Mouse (Mus musculus): ENCODE measurements around the gene Nat8f3.
"Not testable (repeated sequence)": the region's sequence is repeated elsewhere in the genome, so short reads cannot be mapped to it uniquely, and the experiment has no call there.

The Nat8f3 gene

GRCm38 (mm10) chr6:85765532-85765931 lies at the start of gene Nat8f3:
Nat8f3 (minus strand) TSS chr6:85765754.
- DNase-seq (ENCODE audit: inconsistent age in 2 of 2, low spot score in 1 of 2): peak; percentile 65 to 90

GRCm38 (mm10) chr6:85813339-85813738 lies 47.8 kb upstream of the Nat8f3 start:
- DNase-seq (ENCODE audit: inconsistent age in 2 of 2, low spot score in 1 of 2): peak in 1 of 2 experiments; percentile 18

DNA sequence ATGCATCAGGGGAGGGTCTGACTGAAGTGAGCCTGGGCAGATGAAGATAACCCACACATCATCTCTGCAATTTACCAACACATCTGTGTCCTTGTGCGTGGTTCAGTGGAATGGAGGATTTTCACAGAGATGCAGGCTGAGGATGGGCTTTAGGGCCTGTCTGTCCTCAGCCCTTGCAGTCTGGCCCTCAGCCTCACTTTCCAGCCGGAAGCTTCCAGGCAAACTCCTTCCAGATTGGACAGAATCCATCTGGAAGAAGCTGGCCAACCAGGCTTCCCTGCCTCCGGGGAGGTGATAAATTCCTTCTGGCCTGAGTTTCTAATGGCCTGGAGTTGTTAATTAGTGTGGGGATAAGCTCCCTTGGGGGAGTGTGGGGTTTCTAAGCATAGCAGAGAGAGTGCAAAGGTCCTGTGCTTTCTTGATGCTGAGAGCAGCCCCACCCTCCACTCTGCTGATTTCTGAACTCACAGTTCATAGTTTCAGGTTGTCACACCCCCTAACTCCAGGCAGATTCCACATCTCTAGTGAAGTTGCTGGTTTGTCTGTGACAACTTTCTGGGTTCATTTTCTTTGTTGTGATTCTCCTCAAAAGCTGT lies 45.5 kb upstream of the Nat8f3 start:
- DNase-seq (ENCODE audit: inconsistent age in 2 of 2, low spot score in 1 of 2): peak in 1 of 2 experiments; percentile 38

DNA sequence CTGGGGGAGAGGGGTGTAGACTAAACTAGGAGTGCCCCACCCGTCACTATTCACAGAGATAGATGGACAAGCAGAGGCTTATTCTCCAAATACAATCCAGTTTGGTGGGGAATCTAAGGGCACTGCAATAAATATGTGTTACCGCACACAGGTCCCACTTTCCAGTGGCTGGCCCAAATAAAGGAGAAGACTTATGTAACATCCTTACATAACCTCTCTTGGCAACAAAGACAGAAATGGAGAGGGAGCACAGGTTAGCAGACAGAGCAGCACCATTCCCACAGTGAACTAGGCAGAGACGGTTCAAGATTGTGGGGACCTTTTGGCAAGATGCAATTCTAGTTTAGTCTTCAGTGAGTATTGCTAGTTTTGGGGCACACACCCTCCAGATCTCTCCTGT lies 45.0 kb upstream of the Nat8f3 start:
- not testable (repeated sequence) for DNase-seq (ENCODE audit: inconsistent age in 2 of 2, low spot score in 1 of 2)

DNA sequence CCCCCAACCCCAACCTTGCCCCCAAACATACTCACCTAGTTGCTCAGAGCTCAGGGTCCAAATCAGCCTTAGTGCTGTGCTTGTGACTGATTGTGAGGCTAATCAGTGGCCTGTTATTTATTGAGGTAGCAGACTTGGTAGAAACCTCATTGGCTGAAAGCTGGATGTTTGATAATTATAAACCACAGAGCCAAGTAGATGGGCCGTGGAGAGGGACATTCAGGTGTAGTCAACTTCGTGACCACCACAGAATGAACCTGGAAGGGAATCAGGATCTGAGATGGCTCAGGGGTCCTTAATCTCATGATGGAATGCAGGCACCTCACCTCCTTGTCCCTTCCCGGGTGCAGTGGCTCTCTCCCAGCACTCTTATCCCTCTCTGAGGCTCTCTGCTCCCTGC lies 44.2 kb upstream of the Nat8f3 start:
- DNase-seq (ENCODE audit: inconsistent age in 2 of 2, low spot score in 1 of 2): not testable (repeated sequence)

DNA sequence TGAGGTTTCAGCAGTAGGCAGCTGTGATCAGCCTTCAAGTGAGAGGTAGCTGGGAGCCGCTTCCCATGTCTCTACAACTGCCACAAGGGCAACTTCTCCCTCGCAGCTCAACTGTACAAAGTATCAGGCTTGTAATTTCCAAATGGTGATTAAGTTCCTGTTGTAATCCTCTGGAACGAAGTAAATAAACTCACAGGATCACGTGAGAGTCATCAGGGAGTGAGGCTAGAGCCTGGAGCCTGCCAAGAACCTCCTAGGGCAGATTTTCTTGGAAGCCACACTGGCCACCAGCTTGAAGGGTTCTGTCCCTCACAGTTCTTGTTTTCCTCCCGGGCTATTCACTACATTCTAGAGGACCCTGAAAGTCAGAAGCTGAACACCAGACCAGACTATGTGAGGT lies 37.6 kb upstream of the Nat8f3 start:
- peak in 1 of 2 experiments; percentile 53 for DNase-seq (ENCODE audit: inconsistent age in 2 of 2, low spot score in 1 of 2)

DNA sequence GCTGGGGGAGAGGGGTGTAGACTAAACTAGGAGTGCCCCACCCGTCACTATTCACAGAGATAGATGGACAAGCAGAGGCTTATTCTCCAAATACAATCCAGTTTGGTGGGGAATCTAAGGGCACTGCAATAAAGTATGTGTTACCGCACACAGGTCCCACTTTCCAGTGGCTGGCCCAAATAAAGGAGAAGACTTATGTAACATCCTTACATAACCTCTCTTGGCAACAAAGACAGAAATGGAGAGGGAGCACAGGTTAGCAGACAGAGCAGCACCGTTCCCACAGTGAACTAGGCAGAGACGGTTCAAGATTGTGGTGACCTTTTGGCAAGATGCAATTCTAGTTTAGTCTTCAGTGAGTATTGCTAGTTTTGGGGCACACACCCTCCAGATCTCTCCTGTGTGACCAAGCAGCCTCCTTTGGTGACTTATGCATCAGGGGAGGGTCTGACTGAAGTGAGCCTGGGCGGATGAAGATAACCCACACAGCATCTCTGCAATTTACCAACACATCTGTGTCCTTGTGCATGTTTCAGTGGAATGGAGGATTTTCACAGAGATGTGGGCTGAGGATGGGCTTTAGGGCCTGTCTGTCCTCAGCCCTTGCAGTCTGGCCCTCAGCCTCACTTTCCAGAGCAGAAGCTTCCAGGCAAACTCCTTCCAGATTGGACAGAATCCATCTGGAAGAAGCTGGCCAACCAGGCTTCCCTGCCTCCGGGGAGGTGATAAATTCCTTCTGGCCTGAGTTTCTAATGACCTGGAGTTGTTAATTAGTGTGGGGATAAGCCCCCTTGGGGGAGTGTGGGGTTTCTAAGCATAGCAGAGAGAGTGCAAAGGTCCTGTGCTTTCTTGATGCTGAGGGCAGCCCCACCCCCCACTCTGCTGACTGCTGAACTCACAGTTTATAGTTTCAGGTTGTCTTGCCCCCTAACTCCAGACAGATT lies 2.2 kb downstream of the Nat8f3 start:
- peak; percentile 7 to 37 for DNase-seq (ENCODE audit: inconsistent age in 2 of 2, low spot score in 1 of 2)

DNA sequence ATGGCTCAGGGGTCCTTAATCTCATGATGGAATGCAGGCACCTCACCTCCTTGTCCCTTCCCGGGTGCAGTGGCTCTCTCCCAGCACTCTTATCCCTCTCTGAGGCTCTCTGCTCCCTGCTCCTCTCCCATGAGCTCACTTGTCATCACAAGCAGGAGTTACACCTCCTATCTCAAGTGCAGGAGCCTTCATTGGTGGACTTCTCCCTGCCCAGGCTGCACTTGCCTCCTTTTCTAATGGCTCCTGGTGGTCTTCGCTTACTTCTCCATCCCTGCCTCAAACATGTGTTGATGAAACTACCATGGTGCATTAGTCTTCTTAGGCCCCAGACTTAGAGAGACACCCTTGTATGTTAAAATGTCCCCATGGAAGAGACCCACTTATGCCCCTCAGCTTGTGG lies 2.9 kb downstream of the Nat8f3 start:
- not testable (repeated sequence) for DNase-seq (ENCODE audit: inconsistent age in 2 of 2, low spot score in 1 of 2)

DNA sequence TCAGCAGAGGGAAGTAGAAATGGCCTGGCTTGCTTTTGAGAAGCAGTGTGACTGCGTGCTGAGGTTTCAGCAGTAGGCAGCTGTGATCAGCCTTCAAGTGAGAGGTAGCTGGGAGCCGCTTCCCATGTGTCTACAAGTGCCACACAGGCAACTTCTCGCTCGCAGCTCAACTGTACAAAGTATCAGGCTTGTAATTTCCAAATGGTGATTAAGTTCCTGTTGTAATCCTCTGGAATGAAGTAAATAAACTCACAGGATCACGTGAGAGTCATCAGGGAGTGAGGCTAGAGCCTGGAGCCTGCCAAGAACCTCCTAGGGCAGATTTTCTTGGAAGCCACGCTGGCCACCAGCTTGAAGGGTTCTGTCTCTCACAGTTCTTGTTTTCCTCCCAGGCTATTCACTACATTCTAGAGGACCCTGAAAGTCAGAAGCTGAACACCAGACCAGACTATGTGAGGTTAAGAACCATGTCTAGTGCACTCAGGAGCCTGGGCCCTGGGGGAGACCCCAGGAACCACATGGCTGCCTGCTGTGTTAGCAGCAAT lies 9.8 kb downstream of the Nat8f3 start:
- peak in 1 of 2 experiments; percentile 28 for DNase-seq (ENCODE audit: inconsistent age in 2 of 2, low spot score in 1 of 2)

- DNase-seq (ENCODE audit: inconsistent age in 2 of 2, low spot score in 1 of 2): peak in 1 of 2 experiments; percentile 61
Measured at GRCm38 (mm10) chr6:85713105-85713504, 52.4 kb downstream of the Nat8f3 start, which contains the start of gene Nat8f7. Nat8f7 (minus strand) TSS chr6:85713205.

DNA sequence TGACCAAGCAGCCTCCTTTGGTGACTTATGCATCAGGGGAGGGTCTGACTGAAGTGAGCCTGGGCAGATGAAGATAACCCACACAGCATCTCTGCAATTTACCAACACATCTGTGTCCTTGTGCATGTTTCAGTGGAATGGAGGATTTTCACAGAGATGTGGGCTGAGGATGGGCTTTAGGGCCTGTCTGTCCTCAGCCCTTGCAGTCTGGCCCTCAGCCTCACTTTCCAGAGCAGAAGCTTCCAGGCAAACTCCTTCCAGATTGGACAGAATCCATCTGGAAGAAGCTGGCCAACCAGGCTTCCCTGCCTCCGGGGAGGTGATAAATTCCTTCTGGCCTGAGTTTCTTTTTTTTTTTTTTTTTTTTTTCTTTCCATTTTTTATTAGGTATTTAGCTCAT lies 55.9 kb downstream of the Nat8f3 start:
- not testable (repeated sequence) for DNase-seq (ENCODE audit: inconsistent age in 2 of 2, low spot score in 1 of 2)

GRCm38 (mm10) chr6:85709206-85709605 lies 56.3 kb downstream of the Nat8f3 start:
- peak in 1 of 2 experiments; percentile 44 for DNase-seq (ENCODE audit: inconsistent age in 2 of 2, low spot score in 1 of 2)

GRCm38 (mm10) chr6:85701943-85702342 lies 63.6 kb downstream of the Nat8f3 start:
- DNase-seq (ENCODE audit: inconsistent age in 2 of 2, low spot score in 1 of 2): peak; percentile 16 to 82
